Mouse (Mus musculus) left cerebral cortex, adult 8-10 months (tissue): ENCODE data around the gene Rad51. TPM values are rescaled to one million over a fixed set of nuclear protein-coding genes. Genes with fewer than 3 reads are reported as not detected.

Experiments
- total RNA-seq, 4 experiments: library from RNA; stranded (reverse); gene quantifications; 2 replicates each; pipeline ENCODE4 v1.2.4; 2022

Rad51 gene
- total RNA-seq, 4 experiments from 2014 or later: 0.54 to 4.2 (median 1.2) TPM

Other genes starting within 250 kb of the Rad51 start
- 10 to 100 TPM; 41.8 to 49.3 (median 42.6) TPM for gene Bahd1, start 212.4 kb upstream of the Rad51 start, total RNA-seq
- gene Chst14, start 186.3 kb upstream of the Rad51 start, total RNA-seq: 1 to 10 TPM; 2.6 to 4.1 (median 3.3) TPM
- 10 to 100 TPM; 43.1 to 49.6 (median 46.5) TPM for gene Ccdc32, start 83.4 kb upstream of the Rad51 start, total RNA-seq
- 1 to 10 TPM; 6.6 to 9.1 (median 8.0) TPM for gene Rpusd2, start 78.0 kb upstream of the Rad51 start, total RNA-seq
- 1 to 10 TPM in 1 of 4 experiments, under 1 TPM in 3; 0.21 to 1.0 (median 0.29) TPM for gene Knl1, start 65.7 kb upstream of the Rad51 start, total RNA-seq
- gene Rmdn3, start 44.2 kb downstream of the Rad51 start, total RNA-seq: 10 to 100 TPM; 39.4 to 58.8 (median 48.2) TPM
- not detected for gene Gchfr, start 55.0 kb downstream of the Rad51 start, total RNA-seq
- gene Gm14137, start 61.7 kb downstream of the Rad51 start, total RNA-seq: under 1 TPM in 1 of 4 experiments, not detected in 3; 0.16 TPM
- 10 to 100 TPM; 29.3 to 44.8 (median 35.4) TPM for gene Zfyve19, start 95.8 kb downstream of the Rad51 start, total RNA-seq
- gene Dnajc17, start 96.0 kb downstream of the Rad51 start, total RNA-seq: 10 to 100 TPM; 15.9 to 21.6 (median 19.1) TPM
- gene Ppp1r14d, start 117.1 kb downstream of the Rad51 start, total RNA-seq: not detected
- 1 to 10 TPM; 2.0 to 3.7 (median 3.2) TPM for gene Spint1, start 124.6 kb downstream of the Rad51 start, total RNA-seq
- gene Rhov, start 158.5 kb downstream of the Rad51 start, total RNA-seq: 10 to 100 TPM; 11.1 to 12.5 (median 11.7) TPM
- 10 to 100 TPM; 46.8 to 52.2 (median 49.4) TPM for gene Vps18, start 175.9 kb downstream of the Rad51 start, total RNA-seq
- 1 to 10 TPM; 2.0 to 3.9 (median 3.0) TPM for gene Dll4, start 213.0 kb downstream of the Rad51 start, total RNA-seq
- gene Chac1, start 238.4 kb downstream of the Rad51 start, total RNA-seq: 10 to 100 TPM in 1 of 4 experiments, 1 to 10 TPM in 3; 6.9 to 10.9 (median 8.1) TPM